Mouse (Mus musculus) intestine, embryonic 14.5 days (tissue): ENCODE results near the gene Setd6. TPM values are rescaled to one million over a fixed set of nuclear protein-coding genes. Genes with fewer than 3 reads are reported as not detected.

Experiments
- ATAC-seq: fragments of 200-750 bp; cut with Nextera tagmentation; replicated peaks from 2 replicates; pipeline ENCODE4 v1.8.0; 2017; ENCODE audit warnings: low read depth, moderate number of reproducible peaks, moderate TSS enrichment, moderate library complexity; ENCODE audit not compliant: low FRiP score, low TSS enrichment
- DNase-seq: peaks from one replicate; pipeline ENCODE4 v3.0.0-alpha.2; 2018; ENCODE audit warnings: low spot score
- H3K27ac ChIP-seq: fragments of 300-500 bp; sonication (generic); 2 replicates; pipeline ENCODE4 v1.5.1; 2014; ENCODE audit warnings: low read depth, mild to moderate bottlenecking, control low read depth
- H3K27me3 ChIP-seq: fragments of 300-500 bp; sonication (generic); replicated peaks from 2 replicates; pipeline ENCODE4 v1.6.1; 2014; ENCODE audit warnings: low read length, control low read depth; ENCODE audit not compliant: control insufficient read depth, insufficient read depth
- H3K36me3 ChIP-seq: fragments of 300-500 bp; sonication (generic); 2 replicates; pipeline ENCODE4 v1.6.1; 2014; ENCODE audit warnings: low read length, control low read depth; ENCODE audit not compliant: control insufficient read depth, insufficient read depth
- H3K4me1 ChIP-seq: fragments of 300-500 bp; sonication (generic); replicated peaks from 2 replicates; pipeline ENCODE4 v1.6.1; 2014; ENCODE audit warnings: low read length, control low read depth, mixed read lengths; ENCODE audit not compliant: control insufficient read depth, insufficient read depth
- H3K4me2 ChIP-seq: fragments of 300-500 bp; sonication (generic); 2 replicates; pipeline ENCODE4 v1.6.1; 2014; ENCODE audit warnings: low read length
- H3K4me3 ChIP-seq: fragments of 300-500 bp; sonication (generic); 2 replicates; pipeline ENCODE4 v1.5.1; 2014; ENCODE audit warnings: low read depth, low read length, control low read depth, mixed read lengths
- H3K9ac ChIP-seq: fragments of 300-500 bp; sonication (generic); 2 replicates; pipeline ENCODE4 v1.6.1; 2014; ENCODE audit warnings: mild to moderate bottlenecking, low read length
- H3K9me3 ChIP-seq: fragments of 300-500 bp; sonication (generic); 2 replicates; pipeline ENCODE4 v1.6.1; 2016; ENCODE audit warnings: low read length, control low read depth; ENCODE audit not compliant: control insufficient read depth
- WGBS: fragments of 180-500 bp; shearing (Covaris S2); extraction: QIAGEN DNeasy Blood & Tissue Kit; methylation state at CpG from one replicate; pipeline ENCODE4 v1.1.7; 2014; 5-methylcytosine and 5-hydroxymethylcytosine counted together
- polyA plus RNA-seq: library from polyadenylated mRNA; unstranded; fragments of >200 nt; fragmentation: Nextera tagmentation; extraction: Ambion mirVana; gene quantifications from 2 replicates; pipeline ENCODE4 v1.2.1, GENCODE M21; 2014

Gene Setd6
- polyA plus RNA-seq, 1 experiment from 2014 or later: 21.5 TPM

- no peaks in the 10 kb centered on the region for H3K36me3 ChIP-seq
- DNase-seq: peak; percentile 84
- H3K27me3 ChIP-seq: no peaks in the 10 kb centered on the region; the same call in 1 of the 2 replicates
- peaks cover 8% of the 10 kb centered on the region for H3K4me1 ChIP-seq
- peak overlapping the region; percentile 44 for H3K9ac ChIP-seq
- H3K4me2 ChIP-seq: peak overlapping the region; percentile 86
- no peaks in the 10 kb centered on the region for H3K9me3 ChIP-seq
- WGBS: 3% methylated on average over 34 of the region's 34 CpGs
- peak; percentile 91 for ATAC-seq
- no peak overlapping the region for H3K27ac ChIP-seq
- H3K4me3 ChIP-seq: peak overlapping the region; percentile 53
Measured at GRCm38 (mm10) chr8:95702480-95703446, 12.9 kb upstream of the Setd6 start.

- H3K27ac ChIP-seq: no peak overlapping the region
- H3K4me1 ChIP-seq: peaks cover 8% of the 10 kb centered on the region
- ATAC-seq: peak; percentile 33
- no peaks in the 10 kb centered on the region for H3K9me3 ChIP-seq
- H3K4me3 ChIP-seq: peak overlapping the region; percentile 53
- H3K36me3 ChIP-seq: no peaks in the 10 kb centered on the region
- peak overlapping the region; percentile 44 for H3K9ac ChIP-seq
- 2% methylated on average over 15 of the region's 15 CpGs for WGBS
- H3K4me2 ChIP-seq: peak overlapping the region; percentile 86
- DNase-seq: peak; percentile 80
- no peaks in the 10 kb centered on the region; the same call in 1 of the 2 replicates for H3K27me3 ChIP-seq
Measured at GRCm38 (mm10) chr8:95703461-95704260, 12.0 kb upstream of the Setd6 start.

- H3K9me3 ChIP-seq: no peaks in the 10 kb centered on the region
- H3K27ac ChIP-seq: no peak overlapping the region
- H3K27me3 ChIP-seq: no peaks in the 10 kb centered on the region; the same call in 1 of the 2 replicates
- no peak overlapping the region for H3K4me3 ChIP-seq
- no peak overlapping the region for H3K9ac ChIP-seq
- H3K36me3 ChIP-seq: no peaks in the 10 kb centered on the region
- H3K4me2 ChIP-seq: no peak overlapping the region
- H3K4me1 ChIP-seq: peaks cover 8% of the 10 kb centered on the region
- DNase-seq (no peak), ATAC-seq (no peak)
- WGBS: 93% methylated on average over 3 of the region's 3 CpGs
Measured at GRCm38 (mm10) chr8:95704538-95704937, 11.1 kb upstream of the Setd6 start.

- H3K27ac ChIP-seq: no peak overlapping the region
- H3K9me3 ChIP-seq: no peaks in the 10 kb centered on the region
- no peaks in the 10 kb centered on the region for H3K36me3 ChIP-seq
- DNase-seq: no peak
- ATAC-seq: no peak
- H3K27me3 ChIP-seq: no peaks in the 10 kb centered on the region
- no peak overlapping the region for H3K9ac ChIP-seq
- H3K4me3 ChIP-seq: no peak overlapping the region
- H3K4me2 ChIP-seq: no peak overlapping the region
- no peaks in the 10 kb centered on the region for H3K4me1 ChIP-seq
- WGBS: 78% methylated on average over 7 of the region's 7 CpGs
Measured at GRCm38 (mm10) chr8:95709579-95709978, 6.1 kb upstream of the Setd6 start.

GRCm38 (mm10) chr8:95711029-95711428 is 4.7 kb upstream of the Setd6 start:
- Histone ChIP-seq H3K36me3 (no peaks in the 10 kb centered on the region), H3K9me3 (no peaks in the 10 kb centered on the region), H3K4me3 (no peak overlapping the region), H3K27ac (no peak overlapping the region), H3K27me3 (no peaks in the 10 kb centered on the region), H3K4me2 (no peak overlapping the region), H3K9ac (no peak overlapping the region), H3K4me1 (no peaks in the 10 kb centered on the region; the same call in 1 of the 2 replicates)
- 62% methylated on average over 3 of the region's 3 CpGs for WGBS
- DNase-seq (no peak), ATAC-seq (no peak)

- Histone ChIP-seq H3K9ac (no peak overlapping the region), H3K27me3 (no peaks in the 10 kb centered on the region), H3K36me3 (0 out of 2 replicates have a peak, but pooled peaks cover 4% of the 10 kb centered on the region), H3K4me2 (no peak overlapping the region), H3K9me3 (no peaks in the 10 kb centered on the region), H3K27ac (no peak overlapping the region), H3K4me1 (peaks cover 8% of the 10 kb centered on the region), H3K4me3 (no peak overlapping the region)
- no peak for DNase-seq
- no peak for ATAC-seq
- WGBS: 84% methylated on average over 9 of the region's 9 CpGs
Measured at GRCm38 (mm10) chr8:95712395-95712794, 3.3 kb upstream of the Setd6 start.

GRCm38 (mm10) chr8:95713100-95714010 is 2.3 kb upstream of the Setd6 start:
- Histone ChIP-seq H3K9me3 (no peaks in the 10 kb centered on the region), H3K36me3 (peaks cover 14% of the 10 kb centered on the region), H3K27ac (no peak overlapping the region), H3K4me1 (peaks cover 8% of the 10 kb centered on the region), H3K4me2 (no peak overlapping the region), H3K9ac (no peak overlapping the region), H3K4me3 (no peak overlapping the region), H3K27me3 (no peaks in the 10 kb centered on the region)
- 78% methylated on average over 19 of the region's 19 CpGs for WGBS
- ATAC-seq (peak; percentile 38), DNase-seq (peak; percentile 86)

- no peak overlapping the region for H3K9ac ChIP-seq
- no peak overlapping the region for H3K4me2 ChIP-seq
- no peaks in the 10 kb centered on the region for H3K27me3 ChIP-seq
- H3K9me3 ChIP-seq: no peaks in the 10 kb centered on the region
- H3K27ac ChIP-seq: no peak overlapping the region
- peaks cover 23% of the 10 kb centered on the region for H3K36me3 ChIP-seq
- DNase-seq: no peak
- peaks cover 8% of the 10 kb centered on the region for H3K4me1 ChIP-seq
- H3K4me3 ChIP-seq: no peak overlapping the region
- no peak for ATAC-seq
- 88% methylated on average over 4 of the region's 4 CpGs for WGBS
Measured at GRCm38 (mm10) chr8:95714367-95714766, 1.3 kb upstream of the Setd6 start.
